Mouse (Mus musculus) hindbrain, postnatal 0 days (tissue): Measurements from ENCODE around the gene Slc9a5. TPM values are rescaled to one million over a fixed set of nuclear protein-coding genes. Genes with fewer than 3 reads are reported as not detected.

Experiments
- ATAC-seq: fragments of 200-750 bp; cut with Nextera tagmentation; 2 replicates; pipeline ENCODE4 v1.8.0; 2017; ENCODE audit warnings: mild to moderate bottlenecking, moderate TSS enrichment, moderate library complexity
- DNase-seq: peaks from one replicate; pipeline ENCODE4 v3.0.0-alpha.2; 2015; ENCODE audit warnings: low spot score
- H3K27ac ChIP-seq: fragments of 300-500 bp; sonication (generic); 2 replicates; pipeline ENCODE4 v1.5.1; 2014; ENCODE audit warnings: mild to moderate bottlenecking
- H3K27me3 ChIP-seq: fragments of 300-500 bp; sonication (generic); 2 replicates; pipeline ENCODE4 v1.6.1; 2014; ENCODE audit warnings: low read length, mixed read lengths; ENCODE audit not compliant: insufficient read depth
- H3K36me3 ChIP-seq: fragments of 300-500 bp; sonication (generic); 2 replicates; pipeline ENCODE4 v1.6.1; 2014; ENCODE audit warnings: low read length, mixed read lengths; ENCODE audit not compliant: insufficient read depth
- H3K4me1 ChIP-seq: fragments of 300-500 bp; sonication (generic); 2 replicates; pipeline ENCODE4 v1.6.1; 2014; ENCODE audit warnings: antibody characterized with exemption, low read length, mixed read lengths; ENCODE audit not compliant: insufficient read depth
- H3K4me2 ChIP-seq: fragments of 300-500 bp; sonication (generic); 2 replicates; pipeline ENCODE4 v1.6.1; 2014; ENCODE audit warnings: low read depth, mild to moderate bottlenecking, low read length, moderate library complexity, mixed read lengths
- H3K4me3 ChIP-seq: fragments of 300-500 bp; sonication (generic); 2 replicates; pipeline ENCODE4 v1.5.1; 2014; ENCODE audit warnings: low read length
- H3K9ac ChIP-seq: fragments of 300-500 bp; sonication (generic); replicated peaks from 2 replicates; pipeline ENCODE4 v1.6.1; 2014; ENCODE audit warnings: mild to moderate bottlenecking, low read length, moderate library complexity, mixed read lengths
- H3K9me3 ChIP-seq: fragments of 300-500 bp; sonication (generic); 2 replicates; pipeline ENCODE4 v1.6.1; 2016; ENCODE audit warnings: low read length, mixed read lengths
- CTCF ChIP-seq: IDR thresholded peaks from 2 replicates; pipeline ENCODE4 v1.5.1; 2016; ENCODE audit warnings: antibody characterized with exemption, control low read depth, low read depth
- whole genome bisulfite sequencing: fragments of 180-500 bp; shearing (Covaris S2); extraction: QIAGEN DNeasy Blood & Tissue Kit; methylation state at CpG from one replicate; pipeline ENCODE4 v1.1.7; 2014; 5-methylcytosine and 5-hydroxymethylcytosine counted together
- polyA plus RNA-seq: library from polyadenylated mRNA; unstranded; fragments of >200 nt; fragmentation: Nextera tagmentation; extraction: Ambion mirVana; gene quantifications from 2 replicates; pipeline ENCODE4 v1.2.1, GENCODE M21; 2015
- total RNA-seq: library from RNA; depleted of rRNA; stranded (reverse); fragments of >200 nt; gene quantifications from 2 replicates; pipeline ENCODE4 v1.2.3, GENCODE M21; 2014; rRNA removed

Gene Slc9a5
- total RNA-seq: 24.2 and 28.6 TPM in 2 replicates
- polyA plus RNA-seq: 10.3 and 10.6 TPM in 2 replicates

DNA sequence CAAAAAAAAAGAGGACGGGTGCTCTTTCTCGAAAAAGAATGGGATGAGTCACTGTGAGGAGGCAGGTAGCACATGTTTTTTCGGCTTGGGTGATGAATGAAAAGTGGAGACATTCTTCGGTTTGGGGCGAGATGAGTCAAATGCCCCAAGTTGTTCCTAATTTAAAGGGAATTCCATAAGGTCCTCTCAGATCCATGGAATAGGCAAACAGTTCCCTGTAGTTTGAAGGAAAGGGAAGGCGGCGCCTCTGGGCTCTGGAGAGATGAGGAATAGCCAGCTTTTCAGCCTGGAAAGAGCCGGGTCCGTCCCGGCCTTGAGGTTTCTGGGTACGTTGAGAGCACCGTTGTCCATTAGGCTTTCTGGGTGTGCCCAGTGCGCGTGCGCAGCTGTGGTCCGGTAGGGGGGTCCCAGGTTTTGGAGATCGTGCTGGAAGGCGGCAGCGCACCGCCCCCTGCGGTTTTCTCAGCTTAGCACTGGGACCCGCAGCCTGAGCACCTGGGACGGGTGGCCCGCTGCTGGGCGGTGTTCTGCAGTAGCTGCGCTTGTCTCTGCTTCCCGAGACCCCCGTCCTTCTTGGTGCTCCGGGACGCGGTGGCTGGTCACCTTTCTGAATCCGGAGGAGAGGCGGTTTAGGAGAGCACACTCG, at the start of gene Slc9a5:
TSS of gene Slc9a5 (plus strand) at position 394 of the 646 bp plus-strand sequence.
- H3K9ac ChIP-seq: peak within 1 kb of the TSS; percentile 77
- H3K4me1 ChIP-seq: peaks cover 15% of the 10 kb centered on the region
- peak within 1 kb of the TSS; percentile 77 for H3K4me3 ChIP-seq
- ATAC-seq (peak; percentile 13; the same call in 1 of the 2 replicates), DNase-seq (peak; percentile 81)
- peak within 1 kb of the TSS; percentile 100 for H3K4me2 ChIP-seq
- H3K36me3 ChIP-seq: no peaks in the 10 kb centered on the region
- peak; percentile 39 for TF ChIP-seq CTCF
- H3K9me3 ChIP-seq: no peaks in the 10 kb centered on the region
- WGBS: under 1% methylated on average over 34 of the region's 34 CpGs
- no peaks in the 10 kb centered on the region for H3K27me3 ChIP-seq
- peak within 1 kb of the TSS; percentile 83 for H3K27ac ChIP-seq

- ATAC-seq (no peak), DNase-seq (no peak)
- Histone ChIP-seq H3K4me1 (peaks cover 19% of the 10 kb centered on the region), H3K9me3 (no peaks in the 10 kb centered on the region), H3K4me3 (no peak overlapping the region), H3K27ac (no peak overlapping the region), H3K27me3 (no peaks in the 10 kb centered on the region), H3K36me3 (peaks cover 38% of the 10 kb centered on the region), H3K9ac (no peak overlapping the region), H3K4me2 (no peak overlapping the region)
- no peak for TF ChIP-seq CTCF
- WGBS: 95% methylated on average over 8 of the region's 8 CpGs
Measured at GRCm38 (mm10) chr8:105299962-105300361, 48.7 kb upstream of the Slc9a5 start.

DNA sequence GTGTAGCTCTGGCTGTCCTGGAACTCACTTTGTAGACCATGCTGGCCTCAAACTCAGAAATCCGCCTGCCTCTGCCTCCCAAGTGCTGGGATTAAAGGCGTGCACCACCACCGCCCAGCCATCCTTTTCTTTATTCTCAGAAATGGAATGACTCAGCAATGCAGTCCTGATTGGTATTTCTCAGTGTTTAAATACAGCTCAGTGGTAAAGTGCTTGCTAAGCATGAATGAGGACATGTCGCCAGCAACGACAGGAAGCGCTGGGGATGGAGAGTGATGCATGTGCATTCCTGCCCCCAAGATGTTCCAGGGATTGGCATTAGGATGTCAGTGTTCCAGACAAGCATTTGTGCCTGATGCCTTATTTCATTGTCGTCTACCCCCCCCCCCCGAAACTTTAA, 45.2 kb upstream of the Slc9a5 start:
- Histone ChIP-seq H3K27ac (no peak overlapping the region), H3K4me2 (no peak overlapping the region), H3K4me3 (no peak overlapping the region), H3K27me3 (no peaks in the 10 kb centered on the region), H3K9me3 (no peaks in the 10 kb centered on the region), H3K9ac (no peak overlapping the region), H3K36me3 (peaks cover 49% of the 10 kb centered on the region), H3K4me1 (peaks cover 19% of the 10 kb centered on the region)
- DNase-seq: no peak
- no peak for ATAC-seq
- 79% methylated on average over 8 of the region's 8 CpGs for WGBS
- TF ChIP-seq CTCF: no peak

- DNase-seq (no peak), ATAC-seq (no peak)
- H3K4me1 ChIP-seq: peaks cover 14% of the 10 kb centered on the region
- no peaks in the 10 kb centered on the region for H3K9me3 ChIP-seq
- H3K27ac ChIP-seq: 0 out of 2 replicates have a peak overlapping the region, but pooled peaks have one; percentile 7
- no peak overlapping the region for H3K9ac ChIP-seq
- no peak overlapping the region for H3K4me3 ChIP-seq
- 80% methylated on average over 9 of the region's 9 CpGs for WGBS
- H3K4me2 ChIP-seq: no peak overlapping the region
- H3K27me3 ChIP-seq: no peaks in the 10 kb centered on the region
- TF ChIP-seq CTCF: no peak
- H3K36me3 ChIP-seq: peaks cover 53% of the 10 kb centered on the region
Measured at GRCm38 (mm10) chr8:105303874-105304273, 44.8 kb upstream of the Slc9a5 start.

DNA sequence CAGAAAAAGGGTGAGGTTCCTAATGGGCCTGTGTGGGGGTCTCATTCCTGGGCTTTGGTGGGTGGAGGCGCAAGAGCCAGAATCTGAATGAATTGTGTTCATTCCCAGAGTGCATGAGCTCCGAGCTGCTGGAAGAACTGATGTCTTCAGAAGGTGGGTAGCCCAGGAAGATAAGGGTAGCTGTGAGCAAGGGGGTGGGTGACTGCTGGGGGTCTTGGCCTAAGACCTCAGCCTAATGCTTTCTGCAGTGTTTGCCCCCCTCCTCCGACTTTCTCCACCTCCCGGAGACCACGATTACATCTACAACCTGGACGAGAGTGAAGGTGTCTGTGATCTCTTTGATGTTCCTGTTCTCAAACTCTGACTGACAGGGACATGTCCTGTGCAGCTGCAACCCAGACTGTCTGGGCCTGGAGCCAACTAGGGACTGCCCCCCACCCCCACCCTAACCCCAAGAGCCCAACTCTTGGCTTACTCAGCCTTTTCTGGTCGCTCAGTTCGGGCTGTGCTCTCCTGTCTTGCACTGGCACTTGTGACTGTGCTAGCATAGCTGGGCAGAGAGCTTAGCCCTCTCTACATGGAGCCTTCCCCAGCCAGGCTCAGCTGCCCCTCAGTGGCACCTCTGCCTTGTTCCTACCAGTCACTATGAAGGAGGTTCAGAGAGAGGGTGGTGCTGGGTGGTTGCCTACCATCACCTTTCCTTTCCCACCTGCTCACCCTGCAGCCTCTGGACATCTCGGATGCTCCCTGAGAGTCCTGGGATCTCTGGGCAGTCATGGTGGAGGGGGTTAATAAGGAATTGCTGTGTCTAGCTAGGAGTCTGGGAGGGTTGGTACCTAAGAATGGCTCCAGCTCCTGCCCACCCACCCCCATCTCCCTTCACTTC, 44.1 kb upstream of the Slc9a5 start:
- Histone ChIP-seq H3K27ac (peak overlapping the region; percentile 45; the same call in 1 of the 2 replicates), H3K4me1 (peaks cover 14% of the 10 kb centered on the region), H3K27me3 (no peaks in the 10 kb centered on the region), H3K36me3 (peaks cover 56% of the 10 kb centered on the region), H3K9me3 (no peaks in the 10 kb centered on the region), H3K9ac (no peak overlapping the region), H3K4me3 (no peak overlapping the region), H3K4me2 (no peak overlapping the region)
- 60% methylated on average over 9 of the region's 9 CpGs for WGBS
- ATAC-seq (peak; percentile 12; the same call in 1 of the 2 replicates), DNase-seq (peak; percentile 42)
- no peak for TF ChIP-seq CTCF

- Histone ChIP-seq H3K36me3 (peaks cover 48% of the 10 kb centered on the region), H3K4me1 (peaks cover 14% of the 10 kb centered on the region), H3K9ac (peak within 1 kb of the TSS; percentile 39), H3K4me2 (peak within 1 kb of the TSS; percentile 56), H3K9me3 (no peaks in the 10 kb centered on the region), H3K27me3 (no peaks in the 10 kb centered on the region), H3K27ac (peak within 1 kb of the TSS; percentile 46; the same call in 1 of the 2 replicates), H3K4me3 (peak within 1 kb of the TSS; percentile 23; the same call in 1 of the 2 replicates)
- peak; percentile 23; the same call in 1 of the 2 replicates for TF ChIP-seq CTCF
- 6% methylated on average over 30 of the region's 30 CpGs for WGBS
- DNase-seq (peak; percentile 62), ATAC-seq (peak; percentile 75)
Measured at GRCm38 (mm10) chr8:105305211-105306145, 43.2 kb upstream of the Slc9a5 start, which contains the start of gene Elmo3. Elmo3 (plus strand) TSS chr8:105305601.
